Mouse (Mus musculus): ENCODE data around the gene Ahnak.
"Not testable (repeated sequence)": the region's sequence is repeated elsewhere in the genome, so short reads cannot be mapped to it uniquely, and the experiment has no call there.

DNA sequence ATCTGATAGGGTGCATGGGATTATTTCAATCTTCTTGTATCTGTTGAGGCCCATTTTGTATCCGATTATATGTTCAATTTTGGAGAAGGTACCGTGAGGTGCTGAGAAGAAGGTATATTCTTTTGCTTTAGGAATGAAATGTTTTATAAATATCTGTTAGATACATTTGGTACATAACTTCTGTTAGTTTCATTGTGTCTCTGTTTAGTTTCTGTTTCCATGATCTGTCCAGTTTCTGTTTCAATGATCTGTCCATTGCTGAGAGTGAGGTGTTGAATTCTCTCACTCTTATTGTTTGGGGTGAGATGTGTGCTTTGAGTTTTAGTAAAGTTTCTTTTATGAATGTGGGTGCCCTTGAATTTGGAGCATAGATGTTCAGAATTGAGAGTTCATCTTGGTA is 134.9 kb downstream of the Ahnak start:
- not testable (repeated sequence) for TF ChIP-seq CTCF (IDR thresholded peaks at IDR 0.05; ENCODE audit: low read depth); EP300 (optimal IDR thresholded peaks at IDR 0.05)
